Mouse (Mus musculus): ENCODE results near the gene Ccer2. TPM values are rescaled to one million over a fixed set of nuclear protein-coding genes. Genes with fewer than 3 reads are reported as not detected.

The Ccer2 gene
- total and polyA plus RNA-seq, 2 experiments from 2014 or later: 1.4 TPM; not detected in 1

DNA sequence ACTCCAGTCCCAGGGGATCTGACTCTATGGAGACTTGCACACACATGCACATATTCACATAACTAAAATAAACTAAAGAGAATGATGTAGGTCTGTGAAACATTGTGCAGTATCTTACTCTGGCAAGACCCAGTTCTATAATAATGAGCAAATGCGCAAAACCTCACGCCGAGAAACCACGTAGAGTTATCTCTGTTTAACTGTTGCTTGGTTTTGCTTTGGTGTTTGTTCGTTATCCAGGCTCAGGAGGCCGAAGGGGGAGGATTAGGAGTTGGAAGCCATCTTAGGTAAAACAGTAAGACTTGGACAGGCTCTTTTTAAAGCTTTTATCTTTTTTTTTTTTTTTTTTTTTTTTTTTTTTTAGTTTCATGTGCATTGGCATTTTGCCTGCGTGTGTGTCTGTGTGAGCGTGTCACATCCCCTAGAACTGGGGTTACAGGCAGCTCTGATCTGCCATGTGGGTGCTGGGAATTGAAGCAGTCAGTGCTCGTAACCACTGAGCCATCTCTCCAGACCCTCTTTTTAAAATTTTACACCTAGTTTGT is 13.5 kb downstream of the Ccer2 start:
- H3K4me3 ChIP-seq (ENCODE audit: low read depth, low read length): no peak overlapping the region
- H3K36me3 ChIP-seq (ENCODE audit: insufficient read depth, low read length): 0 out of 2 replicates have a peak, but pooled peaks cover 5% of the 10 kb centered on the region
- H3K27me3 ChIP-seq (ENCODE audit: insufficient read depth, low read length): no peaks in the 10 kb centered on the region
- H3K9ac ChIP-seq (replicated peaks; ENCODE audit: low read length, poor library complexity, severe bottlenecking): no peak overlapping the region
- DNase-seq (ENCODE audit: low spot score) (no peak), ATAC-seq (ENCODE audit: low FRiP score) (no peak)
- H3K4me1 ChIP-seq (ENCODE audit: insufficient read depth, low read length): peaks cover 17% of the 10 kb centered on the region; the same call in 1 of the 2 replicates
- H3K9me3 ChIP-seq (ENCODE audit: low read length): no peaks in the 10 kb centered on the region
- no peak for TF ChIP-seq CTCF (IDR thresholded peaks at IDR 0.05)
- no peak overlapping the region for H3K27ac ChIP-seq (ENCODE audit: low read depth, low read length)
- H3K4me2 ChIP-seq (ENCODE audit: low read depth, low read length, poor library complexity, severe bottlenecking): no peak overlapping the region
- 92% methylated on average over 9 of the region's 9 CpGs for WGBS

DNA sequence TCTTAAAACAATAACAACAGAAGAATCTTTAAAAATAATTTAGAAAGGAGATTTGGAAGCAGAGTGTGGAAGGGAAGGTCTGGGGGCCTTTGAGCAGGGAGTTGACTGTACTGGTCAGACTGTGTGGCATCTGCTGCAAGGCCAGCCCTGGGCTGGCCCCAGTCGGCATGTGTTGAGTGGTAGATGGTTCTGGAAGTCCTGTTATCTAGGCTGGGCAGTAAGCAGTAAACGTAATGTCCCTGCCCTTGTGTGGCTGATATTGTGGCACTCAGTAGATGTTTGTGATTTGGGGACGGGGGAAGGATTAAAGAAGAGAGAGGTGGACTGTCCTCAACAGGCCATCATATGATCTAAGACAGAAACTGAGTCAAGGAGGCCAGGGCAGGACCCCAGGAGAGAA is 14.3 kb downstream of the Ccer2 start:
- Histone ChIP-seq H3K9ac (replicated peaks; ENCODE audit: low read length, poor library complexity, severe bottlenecking) (no peak overlapping the region), H3K36me3 (ENCODE audit: insufficient read depth, low read length) (0 out of 2 replicates have a peak, but pooled peaks cover 5% of the 10 kb centered on the region), H3K27me3 (ENCODE audit: insufficient read depth, low read length) (no peaks in the 10 kb centered on the region), H3K9me3 (ENCODE audit: low read length) (no peaks in the 10 kb centered on the region), H3K27ac (ENCODE audit: low read depth, low read length) (no peak overlapping the region), H3K4me2 (ENCODE audit: low read depth, low read length, poor library complexity, severe bottlenecking) (no peak overlapping the region), H3K4me3 (ENCODE audit: low read depth, low read length) (no peak overlapping the region), H3K4me1 (ENCODE audit: insufficient read depth, low read length) (peaks cover 10% of the 10 kb centered on the region; the same call in 1 of the 2 replicates)
- no peak for TF ChIP-seq CTCF (IDR thresholded peaks at IDR 0.05)
- WGBS: 89% methylated on average over 3 of the region's 3 CpGs
- ATAC-seq (ENCODE audit: low FRiP score) (no peak), DNase-seq (ENCODE audit: low spot score) (no peak)

DNA sequence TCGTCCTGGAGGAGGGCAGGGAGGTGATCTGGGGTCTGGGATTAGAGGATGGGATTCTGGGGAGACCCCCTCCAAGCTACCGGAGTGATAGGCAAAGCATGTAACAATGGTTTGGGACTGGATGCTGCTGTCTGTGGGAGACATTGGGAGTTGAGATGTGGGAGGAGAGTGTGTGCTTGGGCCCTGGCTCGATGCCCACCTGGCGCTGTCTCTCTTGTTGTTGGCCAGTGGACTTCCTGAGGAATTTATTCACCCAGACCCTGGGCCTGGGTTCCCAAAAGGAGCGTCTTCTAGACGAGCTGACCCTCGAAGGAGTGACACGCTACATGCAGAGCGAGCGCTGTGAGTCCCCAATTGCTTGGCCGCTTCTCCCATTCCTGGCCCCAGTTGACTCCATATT is 15.9 kb downstream of the Ccer2 start:
- H3K27ac ChIP-seq (ENCODE audit: low read depth, low read length): no peak overlapping the region
- H3K27me3 ChIP-seq (ENCODE audit: insufficient read depth, low read length): no peaks in the 10 kb centered on the region
- H3K4me2 ChIP-seq (ENCODE audit: low read depth, low read length, poor library complexity, severe bottlenecking): no peak overlapping the region
- H3K9ac ChIP-seq (replicated peaks; ENCODE audit: low read length, poor library complexity, severe bottlenecking): no peak overlapping the region
- H3K4me1 ChIP-seq (ENCODE audit: insufficient read depth, low read length): peaks cover 7% of the 10 kb centered on the region; the same call in 1 of the 2 replicates
- no peaks in the 10 kb centered on the region for H3K9me3 ChIP-seq (ENCODE audit: low read length)
- WGBS: 90% methylated on average over 11 of the region's 11 CpGs
- peaks cover 5% of the 10 kb centered on the region for H3K36me3 ChIP-seq (ENCODE audit: insufficient read depth, low read length)
- H3K4me3 ChIP-seq (ENCODE audit: low read depth, low read length): no peak overlapping the region
- no peak for TF ChIP-seq CTCF (IDR thresholded peaks at IDR 0.05)
- ATAC-seq (ENCODE audit: low FRiP score) (no peak), DNase-seq (ENCODE audit: low spot score) (no peak)

DNA sequence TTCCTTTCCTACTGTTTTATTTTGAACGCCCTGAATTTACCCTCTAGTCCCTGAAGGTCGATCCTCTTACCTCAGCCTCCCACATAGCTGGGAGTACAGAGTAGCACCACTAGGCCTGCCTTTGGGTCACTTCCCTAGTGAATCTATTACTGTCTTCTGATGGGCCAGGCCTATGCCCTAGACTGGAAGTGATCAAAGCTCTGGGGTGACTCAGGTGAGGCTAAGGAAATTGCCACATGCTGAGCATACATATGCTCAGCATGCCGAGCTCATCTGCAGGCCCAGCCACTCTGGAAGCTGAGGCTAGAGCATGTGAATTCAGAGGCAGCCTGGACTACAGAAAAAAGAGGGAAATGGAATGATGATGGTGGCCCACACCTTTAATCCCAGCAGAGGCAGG is 17.2 kb downstream of the Ccer2 start:
- no peak for DNase-seq (ENCODE audit: low spot score)
- no peak for TF ChIP-seq CTCF (IDR thresholded peaks at IDR 0.05)
- no peaks in the 10 kb centered on the region for H3K4me1 ChIP-seq (ENCODE audit: insufficient read depth, low read length)
- H3K27me3 ChIP-seq (ENCODE audit: insufficient read depth, low read length): no peaks in the 10 kb centered on the region
- H3K4me3 ChIP-seq (ENCODE audit: low read depth, low read length): no peak overlapping the region
- no peaks in the 10 kb centered on the region for H3K9me3 ChIP-seq (ENCODE audit: low read length)
- no peak overlapping the region for H3K9ac ChIP-seq (replicated peaks; ENCODE audit: low read length, poor library complexity, severe bottlenecking)
- ATAC-seq (ENCODE audit: low FRiP score): no peak
- no peak overlapping the region for H3K4me2 ChIP-seq (ENCODE audit: low read depth, low read length, poor library complexity, severe bottlenecking)
- no peak overlapping the region for H3K27ac ChIP-seq (ENCODE audit: low read depth, low read length)
- WGBS: 76% methylated on average over 3 of the region's 3 CpGs
- H3K36me3 ChIP-seq (ENCODE audit: insufficient read depth, low read length): peaks cover 9% of the 10 kb centered on the region

DNA sequence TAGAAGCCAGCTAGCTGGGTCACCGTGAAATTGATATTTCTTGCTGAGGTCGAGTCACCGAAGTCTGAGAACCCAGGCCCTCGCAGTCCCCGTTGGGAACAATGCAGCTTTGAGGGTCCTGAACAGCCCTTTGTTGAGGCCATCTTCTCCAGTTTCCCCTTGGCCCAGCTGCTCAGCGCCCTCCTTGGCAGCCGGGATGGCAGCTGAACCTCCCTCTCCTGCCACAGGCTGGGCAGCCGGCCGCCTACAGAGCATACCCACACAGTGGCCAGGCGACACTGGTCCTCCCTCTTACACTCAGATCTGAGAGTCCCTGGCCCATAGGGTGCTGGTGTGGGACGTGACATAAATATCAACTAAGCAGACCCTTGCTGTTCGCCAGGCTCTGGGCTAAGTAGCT is 18.2 kb downstream of the Ccer2 start:
- ATAC-seq (ENCODE audit: low FRiP score) (peak; percentile 68), DNase-seq (ENCODE audit: low spot score) (peak; percentile 73)
- H3K36me3 ChIP-seq (ENCODE audit: insufficient read depth, low read length): peaks cover 9% of the 10 kb centered on the region
- no peak for TF ChIP-seq CTCF (IDR thresholded peaks at IDR 0.05)
- no peaks in the 10 kb centered on the region for H3K27me3 ChIP-seq (ENCODE audit: insufficient read depth, low read length)
- no peak overlapping the region for H3K27ac ChIP-seq (ENCODE audit: low read depth, low read length)
- H3K4me2 ChIP-seq (ENCODE audit: low read depth, low read length, poor library complexity, severe bottlenecking): no peak overlapping the region
- H3K4me1 ChIP-seq (ENCODE audit: insufficient read depth, low read length): no peaks in the 10 kb centered on the region
- WGBS: 40% methylated on average over 12 of the region's 12 CpGs
- H3K9me3 ChIP-seq (ENCODE audit: low read length): no peaks in the 10 kb centered on the region
- H3K4me3 ChIP-seq (ENCODE audit: low read depth, low read length): no peak overlapping the region
- no peak overlapping the region for H3K9ac ChIP-seq (replicated peaks; ENCODE audit: low read length, poor library complexity, severe bottlenecking)

DNA sequence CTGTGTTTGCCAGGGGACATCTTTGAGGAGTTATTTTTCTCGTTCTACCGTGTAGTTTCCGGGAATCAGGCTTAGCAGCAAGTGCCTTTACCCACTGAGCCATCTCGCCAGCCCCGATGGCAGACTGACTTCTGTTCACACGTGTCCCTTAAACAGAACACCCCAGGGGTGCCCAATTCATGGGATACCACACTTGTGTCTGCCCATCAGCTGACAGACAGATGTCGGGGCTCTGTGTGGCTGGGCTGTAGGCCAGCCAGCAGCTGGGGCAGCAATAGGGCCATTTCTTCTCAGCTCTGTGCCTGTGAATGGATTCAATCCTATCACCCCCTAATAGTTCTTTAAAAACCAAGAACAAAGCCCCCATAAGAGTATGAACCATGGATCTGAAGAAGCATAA is 19.2 kb downstream of the Ccer2 start:
- Histone ChIP-seq H3K4me2 (ENCODE audit: low read depth, low read length, poor library complexity, severe bottlenecking) (no peak overlapping the region), H3K36me3 (ENCODE audit: insufficient read depth, low read length) (peaks cover 9% of the 10 kb centered on the region)

More for the DNA sequence above, 19.2 kb downstream of the Ccer2 start:
- no peak for ATAC-seq (ENCODE audit: low FRiP score)
- Histone ChIP-seq H3K9me3 (ENCODE audit: low read length) (no peaks in the 10 kb centered on the region), H3K4me1 (ENCODE audit: insufficient read depth, low read length) (no peaks in the 10 kb centered on the region), H3K9ac (replicated peaks; ENCODE audit: low read length, poor library complexity, severe bottlenecking) (no peak overlapping the region), H3K27me3 (ENCODE audit: insufficient read depth, low read length) (no peaks in the 10 kb centered on the region), H3K4me3 (ENCODE audit: low read depth, low read length) (no peak overlapping the region), H3K27ac (ENCODE audit: low read depth, low read length) (no peak overlapping the region)
- no peak for TF ChIP-seq CTCF (IDR thresholded peaks at IDR 0.05)
- DNase-seq (ENCODE audit: low spot score): peak; percentile 39
- 78% methylated on average over 7 of the region's 7 CpGs for WGBS

All from midbrain, postnatal 0 days (tissue).